Mouse (Mus musculus) heart, adult 11 months (tissue): ENCODE results near the gene Exoc3l.
A peak's percentile ranks its signal among the peaks of the same experiment; 100 is the strongest.
"Not testable (repeated sequence)": the region's sequence is repeated elsewhere in the genome, so short reads cannot be mapped to it uniquely, and the experiment has no call there.

Experiments used
- DNase-seq: peaks from one replicate; pipeline ENCODE4 v3.0.0; 2022

Exoc3l gene

DNA sequence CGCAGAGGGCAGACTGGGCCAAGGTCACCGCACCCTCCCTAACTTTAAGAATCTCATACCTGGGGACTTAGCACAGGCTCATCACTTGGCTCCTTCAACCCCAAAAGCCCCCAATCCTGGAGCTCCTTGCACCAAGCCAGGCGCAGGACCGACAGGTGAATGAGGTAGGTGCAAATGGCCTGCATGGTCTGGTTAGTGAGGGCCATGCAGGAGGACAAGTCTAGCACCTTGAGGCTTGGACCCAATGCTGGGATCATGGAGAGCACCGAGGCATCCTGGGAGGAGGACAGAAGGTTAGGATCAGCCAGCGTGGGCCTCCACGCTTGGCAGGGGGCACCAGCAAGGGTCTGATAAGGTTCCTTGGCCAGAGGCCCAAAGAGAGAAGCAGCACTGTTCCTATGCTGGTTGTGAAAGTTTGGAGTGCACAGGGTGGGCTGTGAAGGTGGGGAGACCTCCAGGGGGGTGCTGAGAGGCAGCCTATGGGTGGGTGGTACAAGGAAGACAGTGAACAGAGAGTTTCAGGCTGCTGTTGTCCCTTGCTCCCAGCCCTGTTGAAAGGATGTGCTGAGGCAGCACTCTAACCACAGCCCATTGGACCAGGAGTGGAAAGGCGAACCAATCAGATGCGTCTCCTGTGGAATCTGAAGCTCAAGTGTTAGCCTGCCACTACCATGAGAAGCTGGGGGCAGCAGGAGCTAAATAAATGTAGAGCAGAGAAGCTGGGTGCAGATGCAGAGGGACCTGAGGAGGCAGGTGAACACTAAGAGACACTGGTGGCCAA, 17.9 kb upstream of the Exoc3l start:
- peak; percentile 86 for DNase-seq

DNA sequence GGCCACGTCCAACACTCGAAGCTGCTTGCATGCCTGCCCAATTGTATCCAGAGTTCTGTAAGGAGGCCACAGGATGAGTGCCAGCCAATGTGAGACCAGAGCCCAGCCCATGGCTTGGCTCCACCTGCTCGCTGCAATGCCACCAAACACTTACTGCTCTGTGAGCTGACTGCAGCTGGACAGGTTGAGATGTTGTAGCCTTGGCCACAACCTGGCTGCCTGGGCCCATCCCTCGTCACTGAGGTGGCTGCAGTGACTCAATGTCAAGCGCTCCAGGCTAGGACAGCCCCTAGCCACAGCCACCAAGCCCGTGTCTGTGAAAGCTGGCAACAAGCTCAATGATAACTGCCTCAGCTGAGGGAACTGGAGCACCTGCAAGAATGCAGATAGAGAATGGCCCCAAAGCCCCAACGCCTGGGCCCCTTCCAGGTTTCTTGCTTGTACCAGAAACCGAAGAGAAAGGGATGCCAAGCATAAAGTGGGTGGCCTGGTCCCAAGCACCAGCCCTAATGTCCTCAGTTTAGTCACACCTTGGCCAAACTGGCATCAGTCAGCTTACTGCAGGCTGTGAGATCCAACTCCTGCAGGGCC, 17.1 kb upstream of the Exoc3l start:
- DNase-seq: peak; percentile 97

DNA sequence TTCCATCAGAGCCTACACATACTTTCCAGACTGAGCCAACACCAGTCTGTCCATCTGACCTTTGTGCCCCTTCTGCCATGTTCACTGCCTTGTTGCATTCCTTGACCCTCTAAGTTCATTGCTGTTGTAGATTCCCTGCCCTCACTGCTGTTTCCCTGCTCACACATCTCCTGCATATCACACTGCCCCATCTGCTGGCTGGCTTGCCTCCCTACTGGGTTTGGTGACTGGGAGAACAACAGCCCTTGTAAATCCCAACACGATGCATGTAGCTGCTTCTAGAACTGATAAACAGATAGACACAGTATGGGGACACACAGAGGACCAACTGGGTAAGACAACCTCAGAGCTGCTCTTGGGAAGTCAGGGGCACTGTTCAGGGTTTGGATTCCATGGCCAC, 15.8 kb upstream of the Exoc3l start:
- DNase-seq: no peak

DNA sequence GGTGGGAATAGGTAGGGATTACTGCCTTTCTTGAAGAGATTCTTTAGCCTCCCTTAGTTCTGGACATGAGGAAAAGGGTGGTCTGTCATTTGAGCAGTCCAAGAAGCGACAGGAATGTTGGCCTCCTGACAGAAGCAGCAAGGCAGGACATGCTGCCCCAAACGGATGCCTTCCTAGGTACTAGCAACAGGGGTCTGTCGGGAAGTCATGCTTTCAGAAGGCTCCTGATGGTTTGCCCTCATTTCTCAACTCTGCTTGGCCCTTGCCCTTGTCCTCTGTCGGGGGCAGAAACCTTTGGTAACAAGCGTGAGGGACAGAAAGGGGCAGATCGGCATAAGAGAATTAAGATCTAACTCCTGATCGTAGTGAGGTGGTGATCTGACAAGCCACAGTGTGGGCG, 14.2 kb upstream of the Exoc3l start:
- DNase-seq: no peak

DNA sequence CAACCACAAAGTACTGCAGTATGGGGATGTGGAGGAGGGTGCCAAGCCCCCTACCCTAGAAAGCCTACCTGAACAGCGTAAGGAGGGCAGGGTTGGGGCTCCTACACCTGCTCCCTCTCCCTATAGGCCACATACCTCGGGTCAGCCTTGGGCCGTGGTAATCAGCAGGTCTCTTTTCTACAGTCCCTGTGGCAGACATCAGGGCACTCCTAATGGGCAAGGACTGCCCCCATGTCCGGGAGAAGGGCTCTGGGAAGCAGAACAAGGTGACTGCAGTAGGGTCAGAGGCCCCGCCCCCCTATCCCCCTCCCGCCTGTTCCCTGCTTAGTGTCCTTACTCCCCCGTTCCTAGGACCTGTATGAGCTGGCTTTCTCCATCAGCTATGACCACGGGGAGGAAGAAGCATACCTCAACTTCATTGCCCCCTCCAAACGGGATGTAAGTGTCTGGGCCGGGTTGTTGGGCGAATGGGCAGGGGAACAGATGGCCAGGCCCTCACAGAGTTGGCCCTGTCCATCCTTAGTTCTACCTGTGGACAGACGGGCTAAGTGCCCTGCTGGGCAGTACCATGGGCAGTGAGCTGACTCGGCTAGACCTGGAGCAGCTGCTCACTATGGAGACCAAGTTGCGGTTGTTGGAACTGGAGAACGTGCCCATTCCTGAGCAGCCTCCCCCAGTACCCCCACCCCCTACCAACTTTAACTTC, 13.4 kb upstream of the Exoc3l start:
- DNase-seq: peak; percentile 87

DNA sequence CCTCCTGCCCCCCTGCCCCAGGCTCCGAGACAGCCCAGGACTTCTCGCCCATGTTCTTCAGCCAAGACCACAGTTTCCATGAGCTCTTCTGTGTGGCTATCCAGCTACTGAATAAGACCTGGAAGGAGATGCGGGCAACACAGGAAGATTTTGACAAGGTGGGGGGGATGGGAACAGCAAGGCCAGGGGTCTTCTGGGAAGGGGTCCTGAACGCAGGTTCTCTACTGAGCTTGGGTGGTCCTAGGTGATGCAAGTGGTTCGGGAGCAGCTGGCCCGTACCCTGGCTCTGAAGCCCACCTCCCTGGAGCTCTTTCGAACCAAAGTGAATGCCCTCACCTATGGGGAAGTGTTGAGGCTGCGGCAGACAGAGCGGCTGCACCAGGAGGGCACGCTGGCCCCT, 12.5 kb upstream of the Exoc3l start:
- peak; percentile 88 for DNase-seq

DNA sequence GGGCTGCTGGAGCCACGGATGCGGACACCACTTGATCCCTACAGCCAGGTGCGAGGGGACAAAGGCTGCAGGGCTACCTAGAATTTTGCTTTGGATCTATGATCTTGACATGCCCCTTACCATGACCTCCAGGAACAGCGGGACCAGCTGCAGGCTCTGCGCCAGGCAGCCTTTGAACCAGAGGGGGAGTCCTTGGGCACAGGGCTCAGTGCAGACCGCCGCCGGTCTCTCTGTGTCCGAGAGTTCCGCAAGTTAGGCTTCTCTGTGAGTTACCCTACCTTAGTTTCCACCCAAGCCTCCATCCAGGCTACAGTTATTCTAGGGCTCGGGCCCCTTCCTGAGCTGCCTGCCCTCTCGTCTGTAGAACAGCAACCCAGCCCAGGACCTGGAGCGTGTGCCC, 11.8 kb upstream of the Exoc3l start:
- DNase-seq: no peak

DNA sequence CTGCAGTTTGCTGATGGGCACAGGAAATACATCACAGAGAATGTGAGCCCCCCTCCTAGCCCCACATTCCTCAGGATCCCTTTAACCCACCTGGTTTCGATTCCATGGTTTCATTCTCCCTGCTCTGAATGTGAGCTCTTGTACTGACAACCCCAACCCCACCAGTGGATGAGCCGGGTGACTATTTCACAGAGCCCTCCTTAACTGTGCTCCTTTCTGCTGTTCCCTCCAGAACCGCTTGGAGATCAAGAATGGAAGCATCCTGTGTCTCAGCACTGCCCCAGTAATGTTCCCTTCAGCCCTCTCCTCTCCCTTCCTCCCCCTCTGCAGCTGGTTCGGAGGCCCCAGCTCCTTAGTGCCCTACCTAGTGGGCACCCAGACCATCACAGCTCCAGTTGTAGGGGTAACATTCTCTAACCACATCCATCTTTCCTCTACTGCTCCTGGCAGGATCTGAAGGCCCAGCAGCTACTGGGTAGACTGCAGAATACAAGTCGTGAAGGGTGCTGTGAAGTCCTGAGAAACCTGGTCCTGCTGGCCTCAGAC, 10.3 kb upstream of the Exoc3l start:
- DNase-seq: no peak

DNA sequence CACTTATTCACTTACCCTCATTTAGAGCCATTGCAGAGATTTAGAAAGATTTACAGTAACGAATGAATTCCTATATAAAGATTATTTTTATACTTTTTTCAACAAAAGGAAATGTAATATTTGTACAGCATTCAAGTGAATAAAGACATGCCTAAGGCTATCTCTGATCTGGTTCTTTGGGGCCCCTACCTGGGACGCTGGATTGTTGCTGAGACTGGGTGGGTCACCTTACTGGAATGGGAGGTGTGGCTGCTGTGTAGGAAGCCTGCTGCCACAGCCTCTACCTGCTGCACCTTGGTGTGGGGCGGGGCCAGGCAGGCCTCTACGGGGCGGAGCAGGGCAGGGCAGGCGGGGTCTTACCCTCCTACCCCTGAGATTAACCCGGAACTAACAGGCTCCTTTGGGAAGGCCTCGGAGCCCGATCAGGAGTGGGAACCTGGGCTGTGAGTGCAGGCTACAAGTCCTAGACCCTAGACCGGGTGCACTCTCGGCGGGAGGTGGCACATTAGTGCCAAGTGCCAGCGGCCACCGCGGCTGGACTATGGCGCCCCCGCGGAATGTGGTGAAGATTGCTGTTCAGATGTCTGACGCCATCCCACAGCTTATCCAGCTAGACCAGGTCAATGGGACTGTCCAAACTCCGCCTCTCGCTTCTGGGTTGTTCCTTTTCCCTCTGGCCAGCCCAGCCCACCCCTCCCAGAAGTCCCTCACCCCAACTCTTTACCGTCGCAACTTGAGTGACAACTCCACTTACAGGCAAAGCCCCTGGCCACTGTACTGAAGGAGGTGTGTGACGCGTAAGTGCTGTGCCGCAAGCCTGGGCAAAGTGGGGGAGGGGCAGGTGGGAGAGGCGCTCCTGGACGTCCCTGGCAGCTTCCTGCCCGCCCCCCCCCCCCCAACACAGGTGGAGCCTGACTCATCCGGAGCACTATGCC, 9.6 kb upstream of the Exoc3l start, which contains the start of gene Elmo3:
TSS of gene Elmo3 (plus strand) at position 391 of the 935 bp plus-strand sequence.
- DNase-seq: peak; percentile 94

DNA sequence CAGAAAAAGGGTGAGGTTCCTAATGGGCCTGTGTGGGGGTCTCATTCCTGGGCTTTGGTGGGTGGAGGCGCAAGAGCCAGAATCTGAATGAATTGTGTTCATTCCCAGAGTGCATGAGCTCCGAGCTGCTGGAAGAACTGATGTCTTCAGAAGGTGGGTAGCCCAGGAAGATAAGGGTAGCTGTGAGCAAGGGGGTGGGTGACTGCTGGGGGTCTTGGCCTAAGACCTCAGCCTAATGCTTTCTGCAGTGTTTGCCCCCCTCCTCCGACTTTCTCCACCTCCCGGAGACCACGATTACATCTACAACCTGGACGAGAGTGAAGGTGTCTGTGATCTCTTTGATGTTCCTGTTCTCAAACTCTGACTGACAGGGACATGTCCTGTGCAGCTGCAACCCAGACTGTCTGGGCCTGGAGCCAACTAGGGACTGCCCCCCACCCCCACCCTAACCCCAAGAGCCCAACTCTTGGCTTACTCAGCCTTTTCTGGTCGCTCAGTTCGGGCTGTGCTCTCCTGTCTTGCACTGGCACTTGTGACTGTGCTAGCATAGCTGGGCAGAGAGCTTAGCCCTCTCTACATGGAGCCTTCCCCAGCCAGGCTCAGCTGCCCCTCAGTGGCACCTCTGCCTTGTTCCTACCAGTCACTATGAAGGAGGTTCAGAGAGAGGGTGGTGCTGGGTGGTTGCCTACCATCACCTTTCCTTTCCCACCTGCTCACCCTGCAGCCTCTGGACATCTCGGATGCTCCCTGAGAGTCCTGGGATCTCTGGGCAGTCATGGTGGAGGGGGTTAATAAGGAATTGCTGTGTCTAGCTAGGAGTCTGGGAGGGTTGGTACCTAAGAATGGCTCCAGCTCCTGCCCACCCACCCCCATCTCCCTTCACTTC, 8.7 kb upstream of the Exoc3l start:
- DNase-seq: no peak

DNA sequence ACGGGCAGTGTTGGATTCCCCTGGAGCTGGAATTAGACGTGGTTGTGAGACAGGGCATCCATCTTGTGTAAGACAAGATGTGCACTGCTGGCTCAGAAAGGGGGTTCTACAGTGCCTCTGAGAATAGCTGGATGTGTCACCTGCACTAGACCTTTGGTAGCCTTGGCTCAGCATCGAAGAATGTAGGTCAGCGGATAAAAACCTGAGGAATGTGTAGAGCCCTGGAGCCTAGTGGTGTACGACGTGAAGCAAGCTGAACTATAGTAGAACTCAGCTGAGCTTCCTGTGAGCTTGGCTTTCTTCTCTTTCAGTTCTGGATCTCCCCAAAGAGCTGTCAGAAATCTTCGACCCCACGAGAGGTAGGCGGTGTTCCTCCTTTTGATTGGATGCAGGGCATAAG, 8.0 kb upstream of the Exoc3l start:
- no peak for DNase-seq

DNA sequence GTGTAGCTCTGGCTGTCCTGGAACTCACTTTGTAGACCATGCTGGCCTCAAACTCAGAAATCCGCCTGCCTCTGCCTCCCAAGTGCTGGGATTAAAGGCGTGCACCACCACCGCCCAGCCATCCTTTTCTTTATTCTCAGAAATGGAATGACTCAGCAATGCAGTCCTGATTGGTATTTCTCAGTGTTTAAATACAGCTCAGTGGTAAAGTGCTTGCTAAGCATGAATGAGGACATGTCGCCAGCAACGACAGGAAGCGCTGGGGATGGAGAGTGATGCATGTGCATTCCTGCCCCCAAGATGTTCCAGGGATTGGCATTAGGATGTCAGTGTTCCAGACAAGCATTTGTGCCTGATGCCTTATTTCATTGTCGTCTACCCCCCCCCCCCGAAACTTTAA, 7.5 kb upstream of the Exoc3l start:
- DNase-seq: no peak

DNA sequence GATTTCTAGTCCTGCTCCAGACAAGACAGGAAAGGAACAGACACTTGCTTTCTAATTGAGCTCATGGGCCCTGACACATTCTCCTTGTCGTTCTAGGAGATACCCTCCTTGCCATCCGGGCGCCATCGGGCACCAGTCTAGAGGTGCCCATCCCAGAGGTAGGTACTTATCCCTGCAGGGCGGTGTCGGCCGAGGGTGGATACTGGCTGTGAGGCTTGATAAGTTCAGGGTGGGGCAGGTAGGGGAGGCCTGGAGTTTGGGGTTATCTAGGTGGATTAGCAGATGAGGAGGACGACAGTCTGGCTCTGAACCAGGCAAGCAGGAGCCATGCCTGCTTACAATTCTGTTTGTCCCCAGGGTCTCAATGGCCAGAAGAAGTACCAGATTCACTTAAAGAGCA, 4.1 kb upstream of the Exoc3l start:
- DNase-seq: peak; percentile 92

DNA sequence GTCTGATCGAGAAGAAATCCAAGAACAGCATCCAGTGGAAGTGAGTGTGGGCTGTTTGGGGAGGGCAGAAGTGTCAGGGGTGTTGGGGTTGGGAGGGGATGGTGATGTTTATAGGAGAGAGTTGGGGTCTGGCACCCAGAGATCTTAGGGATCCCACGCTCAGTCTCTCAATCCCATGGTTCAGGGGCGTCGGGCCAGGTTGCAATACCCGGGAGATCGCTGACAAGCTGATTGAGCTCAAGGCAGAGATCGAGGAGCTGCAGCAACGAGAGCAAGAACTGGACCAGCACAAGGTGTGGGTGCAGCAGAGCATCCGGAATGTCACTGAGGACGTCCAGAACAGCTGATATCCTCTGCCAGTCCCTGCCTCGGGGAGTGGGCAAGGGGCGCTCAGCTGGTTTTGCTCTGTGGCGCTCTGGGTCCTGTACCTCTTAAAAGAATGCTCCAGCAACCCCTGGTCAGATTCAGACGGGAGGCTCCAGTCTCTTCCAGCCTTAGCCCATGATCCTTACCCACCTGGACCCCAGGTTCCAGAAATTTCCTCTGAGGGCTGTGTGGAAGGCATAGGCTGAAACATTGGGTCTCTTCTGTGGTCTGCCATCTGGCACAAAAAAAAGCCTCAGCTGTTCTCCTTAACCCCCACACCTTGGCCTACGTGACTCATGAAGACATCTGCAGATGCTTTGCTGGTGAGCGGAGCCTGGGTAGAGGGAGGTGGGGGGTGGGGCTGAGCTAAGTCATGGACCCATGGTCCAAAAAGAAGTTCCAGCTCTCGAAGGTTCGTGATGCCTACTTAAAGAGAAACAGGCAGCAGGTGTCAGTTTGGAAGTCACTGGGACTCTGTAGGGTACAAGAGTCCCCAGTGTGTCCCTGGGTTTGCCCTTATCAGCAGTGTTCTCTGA, 2.7 kb upstream of the Exoc3l start:
- DNase-seq: peak; percentile 92

DNA sequence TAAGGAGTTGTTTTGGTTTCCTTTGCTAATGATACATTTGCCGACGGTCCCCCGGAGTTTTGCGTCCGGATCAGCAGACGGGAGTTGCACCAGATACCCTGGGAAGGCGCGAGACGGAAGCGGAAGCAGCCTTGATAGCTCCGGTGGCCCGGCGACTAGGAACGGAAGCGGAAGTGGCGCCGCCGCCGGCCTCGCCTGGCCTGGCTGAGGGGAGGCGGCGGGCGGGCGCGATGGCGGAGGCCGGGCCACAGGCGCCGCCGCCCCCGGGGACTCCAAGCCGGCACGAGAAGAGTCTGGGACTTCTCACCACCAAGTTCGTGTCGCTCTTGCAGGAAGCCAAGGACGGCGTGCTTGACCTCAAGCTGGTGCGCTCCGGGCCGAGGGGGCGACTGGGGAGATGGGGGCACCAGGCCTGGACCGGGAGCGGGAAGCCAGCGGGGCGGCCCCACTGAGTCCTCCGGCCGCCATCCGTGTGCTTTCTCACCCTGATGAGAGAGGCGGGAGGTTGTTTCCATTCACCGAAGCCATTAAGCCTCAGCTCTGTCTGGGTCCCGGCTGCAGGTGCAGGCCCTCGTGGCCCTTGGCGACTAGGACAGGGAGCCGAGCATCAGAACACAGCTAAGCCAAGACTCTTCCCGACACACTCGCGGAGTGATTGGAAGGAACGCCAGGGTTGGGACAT, 1.8 kb upstream of the Exoc3l start, which contains the start of gene E2f4:
TSS of gene E2f4 (plus strand) at position 153 of the 682 bp plus-strand sequence.
- DNase-seq: peak; percentile 99

DNA sequence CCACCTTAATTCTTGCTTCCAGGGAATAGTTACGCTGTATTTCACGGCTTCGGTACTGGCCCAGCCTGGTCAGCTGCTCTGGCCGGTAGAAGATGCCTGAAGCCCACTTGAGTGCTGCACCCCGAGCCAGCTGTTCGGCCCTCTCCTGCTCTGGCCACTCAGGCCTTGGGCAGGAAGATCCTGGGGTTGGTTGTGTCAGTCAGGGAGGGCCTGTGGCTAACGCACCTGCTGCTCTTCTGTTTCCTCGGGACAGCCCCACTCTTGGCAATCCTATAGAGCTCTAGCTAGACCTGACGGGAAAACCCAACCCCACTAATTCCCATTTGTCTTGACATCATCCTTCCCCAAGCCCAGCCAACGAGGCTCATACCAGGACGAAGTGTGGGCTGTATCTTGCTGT, 645 bp downstream of the Exoc3l start:
- peak; percentile 94 for DNase-seq

DNA sequence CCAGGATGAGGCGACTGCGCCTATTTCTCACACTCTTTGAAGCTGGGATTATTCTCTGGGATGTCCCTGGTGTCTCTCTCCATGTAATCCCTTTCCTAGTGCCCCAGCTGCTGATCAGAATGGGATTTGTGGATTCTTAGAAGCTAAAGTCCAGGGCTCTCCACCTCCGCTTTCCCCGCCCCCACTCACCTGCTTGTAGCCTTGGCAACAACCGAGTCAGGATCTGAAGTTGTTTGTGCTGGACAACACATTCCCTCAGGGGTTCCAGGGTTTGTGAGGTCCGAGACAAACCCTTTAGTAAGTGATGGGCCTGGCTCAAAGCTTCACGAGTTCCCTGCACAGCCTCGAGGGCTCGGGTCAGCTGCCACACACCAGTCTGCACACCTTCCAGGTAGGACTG, 1.1 kb downstream of the Exoc3l start:
- DNase-seq: no peak

DNA sequence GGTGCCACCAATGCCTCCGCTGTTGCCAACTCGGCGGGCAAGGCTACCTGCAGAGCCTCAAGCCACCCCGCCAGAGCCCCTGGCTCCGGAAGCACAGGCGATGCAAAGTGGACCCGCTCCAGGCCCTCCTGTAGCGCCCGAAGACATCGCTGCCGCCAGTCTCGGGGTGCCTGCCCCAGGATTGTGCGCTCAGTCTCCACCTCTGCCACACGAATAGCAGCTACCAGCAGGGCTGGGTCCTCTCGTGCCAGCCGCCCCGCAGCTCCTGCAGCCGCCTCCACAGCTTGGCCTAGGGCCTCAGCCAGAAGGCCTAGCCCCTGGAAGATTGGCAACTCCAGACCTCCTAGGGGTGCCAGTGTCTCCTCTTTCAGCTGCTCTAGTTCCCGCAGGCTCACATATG, 2.5 kb downstream of the Exoc3l start:
- DNase-seq: peak; percentile 90

DNA sequence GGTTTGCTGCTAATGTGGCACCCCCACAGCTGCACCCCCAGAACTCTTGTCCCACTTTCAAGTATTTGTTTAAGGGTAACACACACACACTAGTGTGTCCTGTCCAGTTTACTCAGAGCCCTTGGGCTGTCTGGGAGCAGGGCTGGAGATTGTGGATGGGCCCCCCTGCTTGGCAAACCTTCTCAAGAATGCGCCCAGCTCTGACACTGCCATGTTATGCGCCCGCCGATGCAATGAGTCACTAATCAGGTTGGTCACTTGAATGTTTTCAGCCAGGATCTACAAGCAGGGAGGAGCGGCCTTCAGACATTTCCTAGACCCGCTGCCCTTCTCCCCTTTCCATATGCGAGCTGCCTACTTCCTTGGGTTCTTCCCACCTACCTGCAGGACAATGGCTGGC, 3.4 kb downstream of the Exoc3l start:
- no peak for DNase-seq

DNA sequence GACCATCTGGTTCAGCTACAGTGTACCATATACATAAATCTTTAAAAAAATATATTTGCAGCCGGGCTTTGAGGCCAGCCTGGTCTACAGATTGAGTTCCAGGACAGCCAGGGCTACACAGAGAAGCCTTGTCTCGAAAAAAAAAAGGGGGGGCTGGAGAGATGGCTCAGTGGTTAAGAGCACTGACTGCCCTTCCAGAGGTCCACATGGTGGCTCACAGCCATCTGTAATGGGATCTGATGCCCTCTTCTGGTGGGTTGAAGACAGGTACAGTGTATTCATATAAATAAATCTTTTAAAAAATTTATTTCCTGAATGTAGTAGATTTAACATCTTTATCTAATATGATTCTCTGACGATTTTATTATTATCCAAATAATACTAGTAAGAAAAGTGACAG, 4.1 kb downstream of the Exoc3l start:
- DNase-seq: not testable (repeated sequence)
